Mouse (Mus musculus): Measurements from ENCODE around the gene Poglut1.

- no peak for TF ChIP-seq CTCF (IDR thresholded peaks at IDR 0.05; ENCODE audit: low read depth, low read length)
- TF ChIP-seq POLR2A (IDR thresholded peaks at IDR 0.05; ENCODE audit: borderline replicate concordance, low read depth, low read length) = no peak
These were observed 11.2 kb downstream of the Poglut1 start for GRCm38 (mm10) chr16:38538716-38539380.

Data from bone marrow macrophage, adult 2 months (primary cell).